Mouse (Mus musculus) left cerebral cortex, postnatal 36 days (tissue): ENCODE results near the gene Lmod3. TPM values are rescaled to one million over a fixed set of nuclear protein-coding genes. Genes with fewer than 3 reads are reported as not detected.

Experiments used
- DNase-seq, 2 experiments: peaks; one replicate each; pipeline ENCODE4 v3.0.0; 2021 to 2022; ENCODE audit warnings: low spot score in 2 of 2, mixed read lengths in 1 of 2
- intact Hi-C: fragments of 180-260 bp; cut with DNase I; formaldehyde crosslinking; loops from one replicate; pipeline ENCODE4 v1.15.1; 2025
- total RNA-seq, 2 experiments: library from RNA; stranded (reverse); gene quantifications; 2 replicates each; pipeline ENCODE4 v1.2.3; 2021

Lmod3 gene
- total RNA-seq: under 1 TPM in 1 of 2 experiments, not detected in 1; 0.17 TPM

- DNase-seq: no peak
- intact Hi-C loops: no loop called here
Measured at GRCm38 (mm10) chr6:97252711-97253221, at the start of gene Lmod3. TSS of gene Lmod3 (minus strand) at chr6:97252759.

DNA sequence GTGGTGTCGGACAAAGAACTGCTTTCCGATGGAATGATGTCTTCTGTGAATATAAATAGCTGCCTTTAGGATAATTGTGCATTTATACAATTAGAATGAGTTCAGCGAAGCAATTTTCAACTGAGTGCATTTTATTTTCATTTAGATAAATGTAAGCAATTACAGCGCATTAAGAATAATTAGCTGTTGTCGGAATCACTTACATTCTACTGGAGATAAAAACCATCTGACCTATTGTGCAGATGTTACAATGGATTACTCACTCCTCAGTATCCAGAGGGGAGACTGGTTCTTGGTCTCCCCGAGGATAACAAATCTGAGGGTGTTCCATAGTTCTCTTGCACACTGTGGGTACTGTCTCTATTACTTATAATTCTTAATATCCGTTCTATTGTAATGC, 49.7 kb upstream of the Lmod3 start:
- no peak for DNase-seq
- intact Hi-C loops: no loop called here

DNA sequence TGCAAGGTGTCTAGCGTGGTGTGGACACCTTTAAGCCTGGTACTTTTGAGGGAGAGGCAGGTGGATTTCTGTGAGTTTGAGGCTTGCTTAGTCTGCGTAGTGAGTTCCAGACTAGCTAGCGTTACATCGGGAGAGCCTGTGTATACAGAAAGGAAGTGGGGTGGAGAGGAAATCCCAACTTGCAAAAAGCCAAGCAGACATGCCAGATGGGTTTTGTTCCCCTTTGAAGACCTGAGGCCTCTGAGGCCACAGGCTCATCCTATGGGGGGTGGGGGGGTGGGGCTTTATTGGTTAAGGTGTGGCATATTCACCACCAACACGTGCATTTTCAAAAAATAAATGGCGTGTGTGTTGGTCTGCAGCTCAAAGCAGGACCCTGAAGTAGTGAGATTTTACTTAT, 48.1 kb upstream of the Lmod3 start:
- intact Hi-C loops: no loop called here
- no peak for DNase-seq

GRCm38 (mm10) chr6:97300180-97300579, 47.6 kb upstream of the Lmod3 start:
- DNase-seq: no peak
- intact Hi-C loops: no loop called here

DNA sequence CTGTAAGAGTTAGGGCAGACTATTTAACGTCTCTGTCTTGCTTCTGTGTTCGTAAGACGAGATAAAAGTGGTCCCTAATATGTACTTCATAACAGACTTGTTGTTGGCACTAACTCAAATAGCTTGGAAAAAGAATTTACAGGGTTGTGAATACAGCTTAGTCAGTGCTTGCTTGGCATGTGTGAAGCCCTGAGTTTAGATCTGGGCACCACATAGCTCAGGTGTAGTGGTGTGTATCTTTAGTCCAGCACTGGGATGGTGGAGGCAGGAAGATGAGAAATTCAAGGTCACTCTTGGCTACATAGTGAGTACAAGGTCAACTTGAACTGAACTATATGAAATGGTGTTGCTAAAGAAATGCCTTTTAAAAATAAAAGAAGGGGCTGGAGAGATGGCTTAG, 44.6 kb upstream of the Lmod3 start:
- no peak for DNase-seq
- intact Hi-C loops: no loop called here

DNA sequence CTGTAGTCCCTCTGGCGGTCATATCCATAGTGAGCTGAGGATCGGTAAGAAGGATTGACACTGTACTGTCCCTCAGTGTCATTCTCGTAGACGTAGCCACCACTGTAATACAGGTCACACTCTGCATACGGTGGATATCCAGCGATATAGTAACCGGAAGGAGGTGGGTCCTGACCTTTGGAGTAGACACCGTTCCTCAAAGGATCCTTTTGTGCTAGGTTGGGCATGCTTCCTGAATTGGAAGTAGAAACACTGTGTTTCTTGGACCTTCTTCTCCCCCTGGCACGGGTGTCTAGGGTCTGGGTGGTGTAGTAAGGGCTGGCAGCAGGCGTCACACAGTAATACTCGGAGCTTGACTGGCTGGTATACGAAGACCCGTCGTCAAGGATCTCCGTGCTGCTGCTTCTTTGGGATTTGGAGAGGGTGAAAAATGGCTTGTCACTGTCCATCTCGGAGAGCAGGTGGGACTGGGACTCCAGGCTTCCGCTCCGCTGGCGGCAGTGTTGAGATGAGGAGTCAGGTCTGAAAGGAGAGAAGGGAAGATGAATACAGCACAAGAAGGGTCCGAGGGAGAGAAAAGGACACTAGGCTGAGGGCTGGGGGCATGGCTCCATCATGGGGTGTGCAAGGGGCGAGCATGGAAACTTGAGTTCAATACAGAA, 43.4 kb upstream of the Lmod3 start:
- intact Hi-C loops: no loop called here
- no peak for DNase-seq

DNA sequence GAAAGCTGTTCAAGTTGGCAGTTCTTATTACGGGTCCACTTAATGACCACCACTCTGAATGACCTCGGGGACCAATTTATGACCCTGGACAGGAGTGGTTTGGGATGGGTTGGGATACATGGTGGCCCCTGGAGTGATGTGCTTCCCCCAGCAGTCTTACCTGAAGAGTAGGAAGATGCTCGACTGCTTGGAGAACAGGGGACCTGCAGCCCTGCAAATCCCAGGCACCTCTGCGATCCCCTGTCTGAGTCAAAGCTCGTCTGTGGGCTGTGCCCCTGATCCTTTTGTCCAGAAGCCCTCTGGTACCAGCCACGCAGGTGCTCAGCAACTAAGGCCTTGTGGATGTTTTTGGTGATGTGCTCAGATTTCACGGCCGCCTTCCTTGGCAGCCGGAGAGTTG, 42.9 kb upstream of the Lmod3 start:
- intact Hi-C loops: no loop called here
- no peak for DNase-seq

DNA sequence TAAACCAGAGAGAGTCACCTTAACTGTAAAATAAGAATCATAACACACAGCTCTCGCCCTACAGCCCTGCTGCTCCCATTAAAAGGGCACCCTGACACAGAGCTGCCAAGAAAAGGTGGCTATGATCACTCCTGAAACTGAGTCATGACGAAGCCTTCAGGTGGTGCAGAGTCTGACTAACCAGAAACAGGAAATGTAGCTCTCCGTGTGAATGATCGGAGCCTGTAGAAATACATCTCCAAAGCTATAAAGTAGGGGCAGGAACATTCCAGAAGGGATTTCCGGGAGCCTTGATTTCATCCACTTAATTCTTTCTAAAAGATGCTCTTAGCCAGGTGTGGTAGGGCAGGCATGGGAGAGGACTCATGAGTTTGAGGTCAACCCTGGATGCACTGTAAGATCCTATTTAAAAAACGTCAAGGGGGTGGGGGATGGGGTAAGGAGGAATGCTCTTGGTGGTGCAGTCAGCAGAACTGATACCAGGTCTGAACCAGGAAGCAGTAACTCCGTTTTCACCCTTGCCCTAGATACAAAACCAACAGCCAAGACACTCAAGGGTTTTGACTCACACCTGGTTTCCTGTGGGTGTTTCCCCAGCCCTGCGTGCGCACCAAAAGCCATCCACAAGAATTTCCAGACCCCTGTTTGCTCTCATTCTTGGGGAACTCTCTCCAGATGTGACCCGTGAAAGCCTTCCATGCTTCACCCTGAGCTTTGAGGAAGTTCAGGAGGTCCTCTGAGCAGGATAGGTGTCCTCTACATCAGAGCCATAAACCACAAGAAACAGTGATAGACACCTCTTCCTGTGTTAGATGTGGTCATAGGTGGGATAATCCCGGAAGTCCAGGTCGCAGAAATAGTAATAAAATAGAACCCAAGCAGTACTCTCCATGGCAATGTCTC, 41.4 kb upstream of the Lmod3 start:
- DNase-seq: no peak
- intact Hi-C loops: no loop called here

DNA sequence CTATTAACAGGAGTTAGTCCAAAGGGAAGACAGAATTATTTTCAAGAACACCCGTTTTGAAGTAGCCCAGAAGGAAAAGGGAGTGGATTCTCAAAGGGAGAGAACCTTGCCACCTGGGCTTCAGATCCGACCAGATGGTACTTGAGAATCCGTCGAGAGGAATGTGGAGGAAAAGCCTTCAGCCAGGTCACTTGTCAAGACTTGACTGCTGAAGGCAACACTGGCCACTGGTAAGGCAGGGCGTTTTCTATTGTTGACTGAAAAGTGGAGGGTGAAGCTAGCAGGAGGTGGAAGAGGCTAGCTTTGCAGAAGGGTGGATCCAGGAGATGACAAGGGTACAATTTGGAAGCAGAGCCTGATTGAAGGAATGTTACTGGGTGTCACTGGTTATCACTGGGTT, 40.3 kb upstream of the Lmod3 start:
- no peak for DNase-seq
- intact Hi-C loops: no loop called here

- intact Hi-C loops: no loop called here
- no peak for DNase-seq
Measured at GRCm38 (mm10) chr6:97292096-97292495, 39.5 kb upstream of the Lmod3 start.

- intact Hi-C loops: no loop called here
- DNase-seq: no peak
Measured at GRCm38 (mm10) chr6:97291159-97291908, 38.8 kb upstream of the Lmod3 start.

GRCm38 (mm10) chr6:97290687-97291086, 38.1 kb upstream of the Lmod3 start:
- DNase-seq: no peak
- intact Hi-C loops: no loop called here

GRCm38 (mm10) chr6:97289838-97290237, 37.3 kb upstream of the Lmod3 start:
- DNase-seq: no peak
- intact Hi-C loops: no loop called here

- DNase-seq: no peak
- intact Hi-C loops: no loop called here
Measured at GRCm38 (mm10) chr6:97289316-97289820, 36.8 kb upstream of the Lmod3 start.

GRCm38 (mm10) chr6:97288047-97288855, 35.7 kb upstream of the Lmod3 start:
- intact Hi-C loops: no loop called here
- DNase-seq: no peak

GRCm38 (mm10) chr6:97286332-97286731, 33.8 kb upstream of the Lmod3 start:
- intact Hi-C loops: no loop called here
- no peak for DNase-seq

DNA sequence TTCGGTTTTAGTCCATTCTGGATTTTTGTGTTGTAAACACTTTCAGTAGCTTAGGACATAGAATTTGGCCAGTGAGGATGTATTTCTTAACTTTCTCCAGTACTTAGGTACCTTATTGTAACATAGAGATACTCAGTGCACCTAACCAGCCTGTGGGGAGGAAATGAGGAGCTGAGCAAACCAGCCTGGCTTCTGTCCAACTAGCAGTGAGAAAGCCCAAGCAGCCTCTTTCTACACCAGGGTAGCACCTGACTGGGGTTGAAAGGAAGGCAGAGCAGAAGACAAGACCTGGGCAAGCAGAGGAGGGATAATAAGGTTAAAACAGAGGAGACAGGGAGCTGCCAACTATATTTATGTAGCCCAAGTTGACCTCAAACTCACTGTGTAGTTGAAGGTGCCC, 31.1 kb upstream of the Lmod3 start:
- DNase-seq: no peak
- intact Hi-C loops: no loop called here

- no peak for DNase-seq
- intact Hi-C loops: loop anchor here (1.0 to 5.0 kb wide), 4 partner anchors 118 to 463 kb away; no protein-coding TSS in a partner anchor
Measured at GRCm38 (mm10) chr6:97278878-97279277, 26.3 kb upstream of the Lmod3 start.
